Mouse (Mus musculus): ENCODE data around the gene 4933430I17Rik. TPM values are rescaled to one million over a fixed set of nuclear protein-coding genes. Genes with fewer than 3 reads are reported as not detected.
"Not testable (repeated sequence)": the region's sequence is repeated elsewhere in the genome, so short reads cannot be mapped to it uniquely, and the experiment has no call there.

The 4933430I17Rik gene
- total and polyA plus RNA-seq, 3 experiments: 0.30 to 1.8 (median 0.52) TPM

- dilution Hi-C loops (cut with MboI; ENCODE audit: extremely low pct_ligation_motif_present, extremely low pct_unique_long_range_greater_than_20kb, low sequenced_read_pairs); H3K36me3 ChIP-seq (replicated peaks in 1 of 2; ENCODE audit: control insufficient read depth in 1 of 2, insufficient read depth in 1 of 2, low read length in 1 of 2); H3K79me2 ChIP-seq (replicated peaks; ENCODE audit: control insufficient read depth, extremely low read depth, insufficient read depth, poor library complexity, severe bottlenecking); DNase-seq (ENCODE audit: extremely low read depth); H3K4me3 ChIP-seq (replicated peaks in 1 of 3; ENCODE audit: low read depth in 2 of 3, low read length in 2 of 3, poor library complexity in 1 of 3); H3K9me3 ChIP-seq (replicated peaks; ENCODE audit: low read length); H3K27ac ChIP-seq (ENCODE audit: insufficient read depth, low read depth); H3K4me2 ChIP-seq (ENCODE audit: insufficient read depth, low read depth, poor library complexity, severe bottlenecking); H3K27me3 ChIP-seq (replicated peaks); in situ Hi-C loops (cut with MboI; ENCODE audit: low pct_ligation_motif_present, low pct_unique_long_range_greater_than_20kb, low sequenced_read_pairs); H3K9ac ChIP-seq (ENCODE audit: insufficient read depth, low read depth): not testable (repeated sequence)
- peaks cover 14 to 60% of the 10 kb centered on the region in 2 experiments for H3K4me1 ChIP-seq (ENCODE audit: control insufficient read depth in 1 of 2, insufficient read depth in 2 of 2)
- TF ChIP-seq CTCF (conservative IDR thresholded peaks at IDR 0.05 in 1 of 2, IDR thresholded peaks at IDR 0.05 in 1 of 2; ENCODE audit: low read depth in 2 of 2, low read length in 2 of 2): peak in 1 of 2 experiments; percentile 40; a peak in 2 of 4 replicates
These were observed 45.6 kb upstream of the 4933430I17Rik start for GRCm38 (mm10) chr4:62479593-62479936.

- DNase-seq (ENCODE audit: extremely low read depth): no peak
These were observed 45.0 kb upstream of the 4933430I17Rik start, which contains the start of gene Bspry for GRCm38 (mm10) chr4:62479937-62480708. Bspry (plus strand) TSS chr4:62480053.

GRCm38 (mm10) chr4:62480709-62481605, 44.2 kb upstream of the 4933430I17Rik start:
- dilution Hi-C loops (cut with MboI; ENCODE audit: extremely low pct_ligation_motif_present, extremely low pct_unique_long_range_greater_than_20kb, low sequenced_read_pairs) (no loop called here), in situ Hi-C loops (cut with MboI; ENCODE audit: low pct_ligation_motif_present, low pct_unique_long_range_greater_than_20kb, low sequenced_read_pairs) (no loop called here)
- Histone ChIP-seq H3K4me3 (replicated peaks in 1 of 3; ENCODE audit: low read depth in 2 of 3, low read length in 2 of 3, poor library complexity in 1 of 3) (peak overlapping the region in 1 of 3 experiments; percentile 19), H3K79me2 (replicated peaks; ENCODE audit: control insufficient read depth, extremely low read depth, insufficient read depth, poor library complexity, severe bottlenecking) (no peaks in the 10 kb centered on the region), H3K27ac (ENCODE audit: insufficient read depth, low read depth) (peak overlapping the region; percentile 10; the same call in 1 of the 2 replicates), H3K4me1 (ENCODE audit: control insufficient read depth in 1 of 2, insufficient read depth in 2 of 2) (peaks cover 11 to 58% of the 10 kb centered on the region in 2 experiments), H3K9me3 (replicated peaks; ENCODE audit: low read length) (no peaks in the 10 kb centered on the region), H3K27me3 (replicated peaks) (no peaks in the 10 kb centered on the region), H3K36me3 (replicated peaks in 1 of 2; ENCODE audit: control insufficient read depth in 1 of 2, insufficient read depth in 1 of 2, low read length in 1 of 2) (no peaks in the 10 kb centered on the region), H3K9ac (ENCODE audit: insufficient read depth, low read depth) (peak overlapping the region; percentile 14), H3K4me2 (ENCODE audit: insufficient read depth, low read depth, poor library complexity, severe bottlenecking) (peak overlapping the region; percentile 27)
- peak; percentile 86 for DNase-seq (ENCODE audit: extremely low read depth)
- TF ChIP-seq MAFK (IDR thresholded peaks at IDR 0.05; ENCODE audit: insufficient replicate concordance, low read length) (no peak), TBP (conservative IDR thresholded peaks at IDR 0.05; ENCODE audit: low read depth, low read length) (0 out of 2 replicates have a peak, but pooled peaks have one; percentile 27), MXI1 (IDR thresholded peaks at IDR 0.05; ENCODE audit: low read depth, low read length) (no peak; the same call in 1 of the 2 replicates), MAX (IDR thresholded peaks at IDR 0.05; ENCODE audit: low read length) (peak; percentile 34; the same call in 1 of the 2 replicates), POLR2A (IDR thresholded peaks at IDR 0.05; ENCODE audit: low read depth, low read length) (no peak), GABPA (IDR thresholded peaks at IDR 0.05; ENCODE audit: insufficient replicate concordance, low read depth, low read length) (no peak), KAT2A (IDR thresholded peaks at IDR 0.05; ENCODE audit: insufficient replicate concordance, low read length) (no peak), JUND (conservative IDR thresholded peaks at IDR 0.05; ENCODE audit: low read depth, low read length) (peak; percentile 62; the same call in 1 of the 2 replicates), SMC3 (IDR thresholded peaks at IDR 0.05; ENCODE audit: low read depth, low read length) (no peak), CHD1 (IDR thresholded peaks at IDR 0.05; ENCODE audit: low read depth, low read length) (no peak), ZC3H11A (IDR thresholded peaks at IDR 0.05; ENCODE audit: low read depth, low read length) (no peak), MYC (IDR thresholded peaks at IDR 0.05; ENCODE audit: low read depth, low read length) (no peak), USF2 (conservative IDR thresholded peaks at IDR 0.05; ENCODE audit: low read depth, low read length) (no peak), UBTF (IDR thresholded peaks at IDR 0.05; ENCODE audit: low read depth, low read length) (no peak), CTCF (conservative IDR thresholded peaks at IDR 0.05 in 1 of 2, IDR thresholded peaks at IDR 0.05 in 1 of 2; ENCODE audit: low read depth in 2 of 2, low read length in 2 of 2) (no peak), RCOR1 (conservative IDR thresholded peaks at IDR 0.05; ENCODE audit: low read depth, low read length) (0 out of 2 replicates have a peak, but pooled peaks have one; percentile 41), JUN (IDR thresholded peaks at IDR 0.05; ENCODE audit: insufficient read depth, low read depth, low read length) (peak; percentile 61), ETS1 (conservative IDR thresholded peaks at IDR 0.05; ENCODE audit: low read depth, low read length) (peak; percentile 52), ELF1 (IDR thresholded peaks at IDR 0.05; ENCODE audit: low read depth, low read length) (0 out of 2 replicates have a peak, but pooled peaks have one; percentile 18), POLR2AphosphoS2 (IDR thresholded peaks at IDR 0.05; ENCODE audit: low read depth, low read length) (no peak)

More at GRCm38 (mm10) chr4:62479937-62480708, 45.0 kb upstream of the 4933430I17Rik start, which contains the start of gene Bspry:
- H3K27me3 ChIP-seq (replicated peaks): no peaks in the 10 kb centered on the region
- peak within 1 kb of the TSS; percentile 10; the same call in 1 of the 2 replicates for H3K27ac ChIP-seq (ENCODE audit: insufficient read depth, low read depth)
- peak within 1 kb of the TSS; percentile 27 for H3K4me2 ChIP-seq (ENCODE audit: insufficient read depth, low read depth, poor library complexity, severe bottlenecking)
- H3K79me2 ChIP-seq (replicated peaks; ENCODE audit: control insufficient read depth, extremely low read depth, insufficient read depth, poor library complexity, severe bottlenecking): no peaks in the 10 kb centered on the region
- dilution Hi-C loops (cut with MboI; ENCODE audit: extremely low pct_ligation_motif_present, extremely low pct_unique_long_range_greater_than_20kb, low sequenced_read_pairs) (no loop called here), in situ Hi-C loops (cut with MboI; ENCODE audit: low pct_ligation_motif_present, low pct_unique_long_range_greater_than_20kb, low sequenced_read_pairs) (no loop called here)
- H3K4me3 ChIP-seq (replicated peaks in 1 of 3; ENCODE audit: low read depth in 2 of 3, low read length in 2 of 3, poor library complexity in 1 of 3): peak within 1 kb of the TSS in 1 of 3 experiments; percentile 19
- H3K36me3 ChIP-seq (replicated peaks in 1 of 2; ENCODE audit: control insufficient read depth in 1 of 2, insufficient read depth in 1 of 2, low read length in 1 of 2): no peaks in the 10 kb centered on the region
- no peaks in the 10 kb centered on the region for H3K9me3 ChIP-seq (replicated peaks; ENCODE audit: low read length)
- no peak for TF ChIP-seq SIN3A (IDR thresholded peaks at IDR 0.05; ENCODE audit: low read length)
- no peak for TF ChIP-seq NRF1 (IDR thresholded peaks at IDR 0.05; ENCODE audit: low read depth, low read length)
- no peak for TF ChIP-seq USF2 (conservative IDR thresholded peaks at IDR 0.05; ENCODE audit: low read depth, low read length)
- TF ChIP-seq PAX5 (IDR thresholded peaks at IDR 0.05; ENCODE audit: low read length): no peak
- peaks cover 14 to 61% of the 10 kb centered on the region in 2 experiments for H3K4me1 ChIP-seq (ENCODE audit: control insufficient read depth in 1 of 2, insufficient read depth in 2 of 2)
- H3K9ac ChIP-seq (ENCODE audit: insufficient read depth, low read depth): peak within 1 kb of the TSS; percentile 14; the same call in 1 of the 2 replicates
